In the genomic region with DNA sequence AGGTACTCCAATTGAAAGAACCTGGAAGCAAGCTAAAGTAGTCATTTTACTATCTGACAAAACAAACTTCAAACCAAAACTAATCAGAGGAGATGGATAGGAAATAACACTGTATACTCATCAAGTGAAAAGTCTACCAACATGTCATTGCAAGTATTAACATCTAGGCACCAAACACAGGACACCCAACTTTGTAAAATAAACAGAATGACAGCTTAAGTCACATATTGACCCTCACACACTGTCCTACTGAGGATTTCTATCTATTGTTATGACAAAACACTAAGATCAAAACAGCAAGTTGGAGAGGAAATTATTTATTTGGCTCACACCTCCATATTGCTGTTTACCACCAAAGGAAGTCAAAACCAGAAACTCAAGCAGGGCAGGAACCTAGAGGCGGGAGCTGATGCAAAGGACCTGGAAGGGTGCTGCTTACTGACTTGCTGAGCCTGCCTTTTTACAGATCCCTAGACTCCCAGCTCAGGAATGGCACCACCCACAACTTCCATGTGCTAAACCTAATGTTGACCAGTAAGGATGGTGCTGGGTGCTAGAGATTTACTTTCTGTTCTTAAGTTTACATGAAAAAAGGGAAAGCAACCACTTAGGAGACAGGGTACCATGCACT, we compare ENCODE assay signal across 35 mouse cellular contexts.
"Had no signal": no experiment of that assay in that cellular context is flagged by ENCODE, and none has a peak within 500 bp of the region (broad histone marks: within the 10 kb centered on the region; RNA-seq: fewer than 3 reads in every experiment).

No protein-coding gene starts in this region.

- H3K27me3 ChIP-seq: heart, embryonic 12.5 days; heart, embryonic 13.5 days; heart, embryonic 15.5 days; hindbrain, embryonic 12.5 days; hindbrain, embryonic 13.5 days; hindbrain, embryonic 15.5 days; intestine, embryonic 15.5 days; kidney, embryonic 15.5 days had no signal

- ATAC-seq: hindbrain, embryonic 16.5 days; hindbrain, postnatal 0 days; inflammation-experienced regulatory T-cells, adult 6 months; intestine, embryonic 15.5 days; intestine, embryonic 16.5 days; intestine, postnatal 0 days had no signal

- H3K4me2 ChIP-seq: heart, embryonic 11.5 days; heart, embryonic 12.5 days; heart, embryonic 13.5 days; heart, embryonic 15.5 days; hindbrain, embryonic 12.5 days; hindbrain, embryonic 13.5 days; hindbrain, embryonic 14.5 days; hindbrain, embryonic 15.5 days; intestine, embryonic 15.5 days; kidney, embryonic 15.5 days had no signal

- H3K27ac ChIP-seq: heart, adult 2 months; heart, embryonic 10.5 days; heart, embryonic 13.5 days; heart, embryonic 15.5 days; hindbrain, embryonic 10.5 days; hindbrain, embryonic 12.5 days; hindbrain, embryonic 13.5 days; hindbrain, embryonic 14.5 days; hindbrain, embryonic 15.5 days; hindbrain, postnatal 0 days; intestine, embryonic 15.5 days; kidney, embryonic 15.5 days; kidney, postnatal 0 days; layer of hippocampus, adult 2 months had no signal

- H3K4me3 ChIP-seq: heart, adult 2 months; heart, embryonic 10.5 days; heart, embryonic 12.5 days; heart, embryonic 13.5 days; heart, embryonic 15.5 days; hindbrain, embryonic 10.5 days; hindbrain, embryonic 12.5 days; hindbrain, embryonic 13.5 days; hindbrain, embryonic 15.5 days; intestine, embryonic 15.5 days; kidney, embryonic 15.5 days; layer of hippocampus, adult 2 months had no signal

- H3K4me1 ChIP-seq: heart, embryonic 10.5 days; heart, embryonic 12.5 days; heart, embryonic 13.5 days; heart, embryonic 15.5 days; hindbrain, embryonic 10.5 days; hindbrain, embryonic 12.5 days; hindbrain, embryonic 13.5 days; hindbrain, embryonic 15.5 days; intestine, embryonic 15.5 days; kidney, embryonic 15.5 days had no signal

- DNase-seq: heart, adult 2 months; heart, postnatal 10 days; heart, postnatal 14 days; heart, postnatal 36 days; heart, postnatal 4 days; kidney, adult 11 months; kidney, adult 18-20 months; kidney, adult 2 months; kidney, adult 8-10 months; kidney, adult 9 months; kidney, postnatal 10 days; kidney, postnatal 14 days; kidney, postnatal 25 days; kidney, postnatal 36 days; kidney, postnatal 4 days; layer of hippocampus, adult 9-11 months had no signal

- H3K36me3 ChIP-seq: heart, embryonic 10.5 days; heart, embryonic 12.5 days; heart, embryonic 13.5 days; heart, embryonic 15.5 days; hindbrain, embryonic 10.5 days; hindbrain, embryonic 12.5 days; hindbrain, embryonic 13.5 days; hindbrain, embryonic 15.5 days; intestine, embryonic 15.5 days; kidney, embryonic 15.5 days had no signal

- H3K9me3 ChIP-seq: heart, embryonic 10.5 days; heart, embryonic 12.5 days; heart, embryonic 13.5 days; heart, embryonic 15.5 days; hindbrain, embryonic 12.5 days; hindbrain, embryonic 13.5 days; hindbrain, embryonic 15.5 days; intestine, embryonic 15.5 days; kidney, embryonic 15.5 days had no signal

- H3K9ac ChIP-seq: heart, embryonic 12.5 days; heart, embryonic 13.5 days; heart, embryonic 15.5 days; hindbrain, embryonic 12.5 days; hindbrain, embryonic 13.5 days; hindbrain, embryonic 14.5 days; hindbrain, embryonic 15.5 days; intestine, embryonic 15.5 days; kidney, embryonic 15.5 days had no signal
